Mouse (Mus musculus) limb, embryonic 12.5 days (tissue): ENCODE measurements around the gene Olfr735. TPM values are rescaled to one million over a fixed set of nuclear protein-coding genes. Genes with fewer than 3 reads are reported as not detected.

Experiments used
- ATAC-seq: fragments of 200-750 bp; cut with Nextera tagmentation; 2 replicates; pipeline ENCODE4 v1.8.0; 2017; ENCODE audit warnings: low read depth, moderate TSS enrichment; ENCODE audit not compliant: insufficient number of reproducible peaks, insufficient read depth, low FRiP score, low TSS enrichment
- H3K27ac ChIP-seq: fragments of 300-500 bp; sonication (generic); 2 replicates; pipeline ENCODE4 v1.5.1; 2016; ENCODE audit warnings: mild to moderate bottlenecking, moderate library complexity
- H3K27me3 ChIP-seq: fragments of 300-500 bp; sonication (generic); 2 replicates; pipeline ENCODE4 v1.6.1; 2016; ENCODE audit warnings: mild to moderate bottlenecking, moderate library complexity
- H3K36me3 ChIP-seq: fragments of 300-500 bp; sonication (generic); 2 replicates; pipeline ENCODE4 v1.6.1; 2016; ENCODE audit warnings: mild to moderate bottlenecking, moderate library complexity
- H3K4me1 ChIP-seq: fragments of 300-500 bp; sonication (generic); replicated peaks from 2 replicates; pipeline ENCODE4 v1.6.1; 2016
- H3K4me2 ChIP-seq: fragments of 300-500 bp; sonication (generic); 2 replicates; pipeline ENCODE4 v1.6.1; 2016; ENCODE audit warnings: mild to moderate bottlenecking, moderate library complexity
- H3K4me3 ChIP-seq: fragments of 300-500 bp; sonication (generic); replicated peaks from 2 replicates; pipeline ENCODE4 v1.5.1; 2016; ENCODE audit warnings: mild to moderate bottlenecking
- H3K9ac ChIP-seq: fragments of 300-500 bp; sonication (generic); replicated peaks from 2 replicates; pipeline ENCODE4 v1.6.1; 2016; ENCODE audit warnings: mild to moderate bottlenecking, moderate library complexity
- H3K9me3 ChIP-seq: fragments of 300-500 bp; sonication (generic); 2 replicates; pipeline ENCODE4 v1.6.1; 2016; ENCODE audit warnings: mild to moderate bottlenecking, moderate library complexity
- WGBS: fragments of 180-500 bp; shearing (Covaris S2); methylation state at CpG from one replicate; pipeline ENCODE4 v1.1.7; 2016; 5-methylcytosine and 5-hydroxymethylcytosine counted together
- polyA plus RNA-seq: library from polyadenylated mRNA; unstranded; fragments of >200 nt; fragmentation: Nextera tagmentation; extraction: Ambion mirVana; gene quantifications from 2 replicates; pipeline ENCODE4 v1.2.1, GENCODE M21; 2016

The Olfr735 gene
- not detected in 2 replicates for polyA plus RNA-seq

GRCm38 (mm10) chr14:50348796-50349195, at the start of gene Olfr735:
Gene Olfr735, minus strand, starts transcription at chr14:50348872.
- WGBS, result 91% methylated on average over 2 of the region's 2 CpGs
- H3K4me3 ChIP-seq, result no peak within 1 kb of the TSS

GRCm38 (mm10) chr14:50380863-50381262, 32.2 kb upstream of the Olfr735 start, which contains the start of gene Olfr736:
Gene Olfr736, plus strand, starts transcription at chr14:50381163.
- WGBS, result 86% methylated on average over 2 of the region's 2 CpGs
- Histone ChIP-seq H3K4me1 (no peaks in the 10 kb centered on the region), H3K27me3 (no peaks in the 10 kb centered on the region), H3K36me3 (no peaks in the 10 kb centered on the region), H3K4me3 (no peak within 1 kb of the TSS), H3K4me2 (no peak within 1 kb of the TSS), H3K9ac (no peak within 1 kb of the TSS), H3K9me3 (no peaks in the 10 kb centered on the region), H3K27ac (no peak within 1 kb of the TSS)
- no peak for ATAC-seq

More at GRCm38 (mm10) chr14:50348796-50349195, at the start of gene Olfr735:
- Histone ChIP-seq H3K36me3 (no peaks in the 10 kb centered on the region), H3K4me1 (no peaks in the 10 kb centered on the region), H3K9me3 (no peaks in the 10 kb centered on the region), H3K27ac (no peak within 1 kb of the TSS), H3K27me3 (no peaks in the 10 kb centered on the region), H3K4me2 (no peak within 1 kb of the TSS), H3K9ac (no peak within 1 kb of the TSS)
- ATAC-seq, result no peak

- H3K27ac ChIP-seq, result no peak overlapping the region
- WGBS, result 79% methylated on average over 2 of the region's 2 CpGs
- ATAC-seq, result no peak
- no peak overlapping the region for H3K9ac ChIP-seq
- no peaks in the 10 kb centered on the region for H3K27me3 ChIP-seq
- H3K4me3 ChIP-seq, result no peak overlapping the region
- no peak overlapping the region for H3K4me2 ChIP-seq
- H3K4me1 ChIP-seq, result no peaks in the 10 kb centered on the region
- no peaks in the 10 kb centered on the region for H3K36me3 ChIP-seq
- H3K9me3 ChIP-seq, result no peaks in the 10 kb centered on the region
These were observed 14.9 kb upstream of the Olfr735 start for GRCm38 (mm10) chr14:50363561-50363960.

- Histone ChIP-seq H3K27ac (no peak overlapping the region), H3K27me3 (no peaks in the 10 kb centered on the region), H3K4me1 (no peaks in the 10 kb centered on the region), H3K4me2 (no peak overlapping the region), H3K36me3 (no peaks in the 10 kb centered on the region), H3K4me3 (no peak overlapping the region), H3K9me3 (no peaks in the 10 kb centered on the region), H3K9ac (no peak overlapping the region)
- no peak for ATAC-seq
- 84% methylated on average over 3 of the region's 3 CpGs for WGBS
These were observed 11.8 kb upstream of the Olfr735 start for GRCm38 (mm10) chr14:50360480-50360879.

GRCm38 (mm10) chr14:50357593-50357992, 8.9 kb upstream of the Olfr735 start, which contains the start of gene Tlr11:
Gene Tlr11, plus strand, starts transcription at chr14:50357914.
- no peaks in the 10 kb centered on the region for H3K36me3 ChIP-seq
- no peak for ATAC-seq
- no peak within 1 kb of the TSS for H3K9ac ChIP-seq
- no peaks in the 10 kb centered on the region for H3K27me3 ChIP-seq
- H3K4me1 ChIP-seq, result no peaks in the 10 kb centered on the region
- no peak within 1 kb of the TSS for H3K27ac ChIP-seq
- 84% methylated on average over 2 of the region's 2 CpGs for WGBS
- no peak within 1 kb of the TSS for H3K4me2 ChIP-seq
- no peak within 1 kb of the TSS for H3K4me3 ChIP-seq
- no peaks in the 10 kb centered on the region for H3K9me3 ChIP-seq

GRCm38 (mm10) chr14:50356725-50357124, 8.1 kb upstream of the Olfr735 start:
- H3K27ac ChIP-seq, result no peak overlapping the region
- 87% methylated on average over 2 of the region's 2 CpGs for WGBS
- no peak overlapping the region for H3K4me2 ChIP-seq

GRCm38 (mm10) chr14:50352438-50352837, 3.8 kb upstream of the Olfr735 start:
- no peaks in the 10 kb centered on the region for H3K27me3 ChIP-seq
- no peaks in the 10 kb centered on the region for H3K4me1 ChIP-seq
- H3K4me3 ChIP-seq, result no peak overlapping the region
- H3K27ac ChIP-seq, result no peak overlapping the region
- no peak overlapping the region for H3K9ac ChIP-seq
- H3K9me3 ChIP-seq, result no peaks in the 10 kb centered on the region
- 48% methylated on average over 3 of the region's 3 CpGs for WGBS
- H3K4me2 ChIP-seq, result no peak overlapping the region
- no peak for ATAC-seq
- H3K36me3 ChIP-seq, result no peaks in the 10 kb centered on the region

More at GRCm38 (mm10) chr14:50356725-50357124, 8.1 kb upstream of the Olfr735 start:
- Histone ChIP-seq H3K4me3 (no peak overlapping the region), H3K4me1 (no peaks in the 10 kb centered on the region), H3K9ac (no peak overlapping the region), H3K9me3 (no peaks in the 10 kb centered on the region), H3K27me3 (no peaks in the 10 kb centered on the region), H3K36me3 (no peaks in the 10 kb centered on the region)
- no peak for ATAC-seq

- H3K27ac ChIP-seq, result no peak within 1 kb of the TSS
- no peaks in the 10 kb centered on the region for H3K9me3 ChIP-seq
- H3K36me3 ChIP-seq, result no peaks in the 10 kb centered on the region
- no peak for ATAC-seq
- no peak within 1 kb of the TSS for H3K4me2 ChIP-seq
- H3K9ac ChIP-seq, result no peak within 1 kb of the TSS
- H3K4me1 ChIP-seq, result no peaks in the 10 kb centered on the region
- WGBS, result 72% methylated on average over 1 of the region's 1 CpGs
- no peak within 1 kb of the TSS for H3K4me3 ChIP-seq
- H3K27me3 ChIP-seq, result no peaks in the 10 kb centered on the region
These were observed 22.0 kb downstream of the Olfr735 start, which contains the start of gene Olfr734 for GRCm38 (mm10) chr14:50326661-50327060. Gene Olfr734, minus strand, starts transcription at chr14:50326761.

- Histone ChIP-seq H3K4me1 (no peaks in the 10 kb centered on the region), H3K4me3 (no peak within 1 kb of the TSS), H3K4me2 (no peak within 1 kb of the TSS), H3K27me3 (no peaks in the 10 kb centered on the region), H3K27ac (no peak within 1 kb of the TSS), H3K9me3 (no peaks in the 10 kb centered on the region), H3K36me3 (no peaks in the 10 kb centered on the region), H3K9ac (no peak within 1 kb of the TSS)
- ATAC-seq, result no peak
These were observed 47.2 kb downstream of the Olfr735 start, which contains the start of gene Olfr733 for GRCm38 (mm10) chr14:50301422-50301821. Gene Olfr733, minus strand, starts transcription at chr14:50301522.

Other genes with a start within 250 kb of the Olfr735 start
- gene Olfr727, start 225.7 kb downstream of the Olfr735 start, polyA plus RNA-seq, result not detected in 2 replicates
- not detected in 2 replicates for gene Olfr728, start 206.2 kb downstream of the Olfr735 start, polyA plus RNA-seq
- gene Olfr729, start 196.0 kb downstream of the Olfr735 start, polyA plus RNA-seq, result not detected in 2 replicates
- not detected in 2 replicates for gene Olfr730, start 160.7 kb downstream of the Olfr735 start, polyA plus RNA-seq
- not detected in 2 replicates for gene Olfr731, start 107.0 kb downstream of the Olfr735 start, polyA plus RNA-seq
- gene Olfr732, start 64.7 kb downstream of the Olfr735 start, polyA plus RNA-seq, result not detected in 2 replicates
- gene Olfr733, start 47.4 kb downstream of the Olfr735 start, polyA plus RNA-seq, result not detected in 2 replicates
- gene Olfr734, start 22.1 kb downstream of the Olfr735 start, polyA plus RNA-seq, result not detected in 2 replicates
- gene Tlr11, start 9.0 kb upstream of the Olfr735 start, polyA plus RNA-seq, result not detected in 2 replicates
- not detected in 2 replicates for gene Olfr736, start 32.3 kb upstream of the Olfr735 start, polyA plus RNA-seq
- gene Olfr738, start 58.7 kb upstream of the Olfr735 start, polyA plus RNA-seq, result not detected in 2 replicates
- gene Olfr739, start 69.8 kb upstream of the Olfr735 start, polyA plus RNA-seq, result not detected in 2 replicates
- gene Olfr740, start 96.7 kb upstream of the Olfr735 start, polyA plus RNA-seq, result not detected in 2 replicates
- gene Olfr741, start 123.9 kb upstream of the Olfr735 start, polyA plus RNA-seq, result not detected in 2 replicates
- not detected in 2 replicates for gene Olfr742, start 154.7 kb upstream of the Olfr735 start, polyA plus RNA-seq
- not detected in 2 replicates for gene Olfr743, start 173.0 kb upstream of the Olfr735 start, polyA plus RNA-seq